Mouse (Mus musculus) stomach, embryonic 15.5 days (tissue): Measurements from ENCODE around the gene Gm15093. TPM values are rescaled to one million over a fixed set of nuclear protein-coding genes. Genes with fewer than 3 reads are reported as not detected.
"Not testable (repeated sequence)": the region's sequence is repeated elsewhere in the genome, so short reads cannot be mapped to it uniquely, and the experiment has no call there.

ENCODE experiments used
- ATAC-seq: fragments of 200-750 bp; cut with Nextera tagmentation; 2 replicates; pipeline ENCODE4 v1.8.0; 2017; ENCODE audit warnings: low read depth, moderate number of reproducible peaks, moderate TSS enrichment; ENCODE audit not compliant: insufficient read depth, low FRiP score
- H3K27ac ChIP-seq: fragments of 300-500 bp; sonication (generic); 2 replicates; pipeline ENCODE4 v1.5.1; 2015; ENCODE audit warnings: mild to moderate bottlenecking, inconsistent platforms
- H3K27me3 ChIP-seq: fragments of 300-500 bp; sonication (generic); replicated peaks from 2 replicates; pipeline ENCODE4 v1.6.1; 2015; ENCODE audit warnings: inconsistent platforms
- H3K36me3 ChIP-seq: fragments of 300-500 bp; sonication (generic); 2 replicates; pipeline ENCODE4 v1.6.1; 2015; ENCODE audit warnings: inconsistent platforms
- H3K4me1 ChIP-seq: fragments of 300-500 bp; sonication (generic); 2 replicates; pipeline ENCODE4 v1.6.1; 2015; ENCODE audit warnings: inconsistent platforms
- H3K4me2 ChIP-seq: fragments of 300-500 bp; sonication (generic); 2 replicates; pipeline ENCODE4 v1.6.1; 2015; ENCODE audit warnings: mild to moderate bottlenecking, inconsistent platforms
- H3K4me3 ChIP-seq: fragments of 300-500 bp; sonication (generic); replicated peaks from 2 replicates; pipeline ENCODE4 v1.5.1; 2015; ENCODE audit warnings: inconsistent platforms
- H3K9ac ChIP-seq: fragments of 300-500 bp; sonication (generic); 2 replicates; pipeline ENCODE4 v1.6.1; 2015; ENCODE audit warnings: inconsistent platforms
- H3K9me3 ChIP-seq: fragments of 300-500 bp; sonication (generic); 2 replicates; pipeline ENCODE4 v1.6.1; 2016; ENCODE audit warnings: inconsistent platforms
- WGBS: fragments of 180-500 bp; shearing (Covaris S2); methylation state at CpG from one replicate; pipeline ENCODE4 v1.1.7; 2015; 5-methylcytosine and 5-hydroxymethylcytosine counted together
- polyA plus RNA-seq: library from polyadenylated mRNA; unstranded; fragments of >200 nt; fragmentation: Nextera tagmentation; extraction: Ambion mirVana; gene quantifications from 2 replicates; pipeline ENCODE4 v1.2.1, GENCODE M21; 2015

Gm15093 gene
- not detected in 2 replicates for polyA plus RNA-seq

GRCm38 (mm10) chrX:149272077-149272476 lies at the start of gene Gm15093:
Gm15093 (plus strand) TSS chrX:149272377.
- no CpG with 5 or more reads among the region's 1 CpGs for WGBS
- H3K36me3 ChIP-seq, ATAC-seq: not testable (repeated sequence)

More at GRCm38 (mm10) chrX:149272077-149272476, at the start of gene Gm15093:
- not testable (repeated sequence) for H3K4me3 ChIP-seq, H3K27ac ChIP-seq, H3K27me3 ChIP-seq, H3K4me1 ChIP-seq, H3K9me3 ChIP-seq, H3K4me2 ChIP-seq, H3K9ac ChIP-seq

Other genes starting within 250 kb of the Gm15093 start
- gene Ott, start 198.1 kb upstream of the Gm15093 start, polyA plus RNA-seq = not detected in 2 replicates
- gene Gm15085, start 175.2 kb downstream of the Gm15093 start, polyA plus RNA-seq = not detected in 2 replicates